Mouse (Mus musculus): ENCODE data around the gene Plscr2.
"Not testable (repeated sequence)": the region's sequence is repeated elsewhere in the genome, so short reads cannot be mapped to it uniquely, and the experiment has no call there.

The Plscr2 gene

GRCm38 (mm10) chr9:92273956-92274762 lies 1.2 kb upstream of the Plscr2 start:
- DNase-seq (ENCODE audit: low spot score in 2 of 2), result no peak

- no peak for DNase-seq (ENCODE audit: low spot score in 2 of 2)
Measured at GRCm38 (mm10) chr9:92276360-92276759, 958 bp downstream of the Plscr2 start.

DNA sequence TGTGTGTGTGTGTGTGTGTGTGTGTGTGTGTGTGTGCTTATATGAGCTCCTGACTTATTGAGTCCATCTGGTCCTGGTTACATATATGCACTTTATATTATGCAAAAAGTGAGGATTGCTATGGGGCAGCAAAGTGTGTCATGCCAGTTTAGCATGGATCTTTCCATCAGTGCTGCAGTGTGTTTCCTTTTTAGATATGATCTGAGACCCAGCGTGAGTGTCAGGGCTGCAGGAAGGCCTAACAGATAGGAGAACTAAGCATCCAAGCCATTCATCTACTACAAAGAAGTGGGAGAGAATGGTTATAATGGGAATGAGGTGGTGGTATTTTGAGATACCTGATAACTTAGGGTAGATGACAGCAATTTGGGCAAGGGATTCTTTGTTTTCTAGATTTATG lies 4.6 kb downstream of the Plscr2 start:
- no peak for DNase-seq (ENCODE audit: low spot score in 2 of 2)

- DNase-seq (ENCODE audit: low spot score in 2 of 2), result no peak
Measured at GRCm38 (mm10) chr9:92282563-92283171, 7.3 kb downstream of the Plscr2 start.

DNA sequence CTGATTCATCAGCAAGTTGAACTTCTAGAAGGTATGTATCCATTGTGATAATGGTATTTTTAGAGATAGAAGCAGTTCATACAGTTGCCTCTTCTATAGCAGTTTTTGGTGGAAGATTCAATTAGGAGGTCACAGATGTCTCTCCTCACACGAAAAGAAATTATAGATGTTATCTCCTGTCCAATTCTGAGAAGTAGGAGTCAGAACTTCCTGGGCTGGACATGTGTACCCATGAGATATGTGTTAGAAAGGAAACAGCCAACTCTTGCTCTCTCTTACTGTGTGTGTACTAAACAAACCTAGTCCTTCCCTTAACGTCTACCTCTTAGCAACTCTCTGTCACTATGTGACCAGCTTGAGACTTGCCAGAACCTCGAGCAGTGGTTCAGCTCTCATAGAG lies 14.3 kb downstream of the Plscr2 start:
- DNase-seq (ENCODE audit: low spot score in 2 of 2), result no peak

- no peak for DNase-seq (ENCODE audit: low spot score in 2 of 2)
Measured at GRCm38 (mm10) chr9:92292169-92292568, 16.8 kb downstream of the Plscr2 start.

GRCm38 (mm10) chr9:92292922-92293321 lies 17.5 kb downstream of the Plscr2 start:
- no peak for DNase-seq (ENCODE audit: low spot score in 2 of 2)

GRCm38 (mm10) chr9:92293560-92294548 lies 18.5 kb downstream of the Plscr2 start:
- DNase-seq (ENCODE audit: low spot score in 2 of 2), result no peak

DNA sequence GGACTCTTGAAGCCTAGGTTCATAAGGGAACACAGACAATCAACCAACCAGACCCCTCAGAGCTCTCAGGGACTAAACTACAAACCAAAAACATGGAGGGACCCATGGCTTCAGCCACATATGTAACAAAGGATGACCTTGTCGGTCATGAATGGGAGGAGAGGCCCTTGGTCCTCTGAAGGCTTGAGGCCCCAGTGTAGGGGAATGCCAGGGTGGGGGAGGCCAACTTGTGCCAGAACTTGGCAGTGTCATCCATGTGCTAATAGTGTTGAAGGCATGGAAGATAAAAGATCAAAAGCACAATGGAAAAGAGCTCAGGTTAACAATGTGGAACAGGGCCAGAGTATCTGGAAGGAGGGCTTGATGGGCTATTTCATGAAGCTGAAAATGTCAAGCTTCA lies 22.9 kb downstream of the Plscr2 start:
- no peak for DNase-seq (ENCODE audit: low spot score in 2 of 2)

DNA sequence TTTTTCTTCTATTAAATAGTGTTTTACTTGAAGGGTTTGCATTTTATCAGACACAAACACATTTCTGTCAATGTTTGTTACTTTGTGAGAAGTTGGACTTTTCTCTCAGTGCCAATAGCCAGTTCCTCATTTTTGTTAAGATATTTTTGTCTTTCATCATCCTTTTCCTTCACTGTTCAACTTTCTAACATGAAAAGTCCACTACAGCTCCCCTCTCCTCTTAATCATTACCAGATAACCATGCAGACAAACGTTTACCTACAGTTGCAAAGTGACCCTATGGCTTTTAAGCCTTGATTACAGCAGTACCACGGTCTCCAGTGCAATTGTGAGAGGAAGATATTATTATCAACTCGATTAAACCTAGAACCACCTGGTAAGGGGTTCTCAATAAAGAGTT lies 25.8 kb downstream of the Plscr2 start:
- no peak for DNase-seq (ENCODE audit: low spot score in 2 of 2)

GRCm38 (mm10) chr9:92305075-92305474 lies 29.7 kb downstream of the Plscr2 start:
- DNase-seq (ENCODE audit: low spot score in 2 of 2), result no peak

DNA sequence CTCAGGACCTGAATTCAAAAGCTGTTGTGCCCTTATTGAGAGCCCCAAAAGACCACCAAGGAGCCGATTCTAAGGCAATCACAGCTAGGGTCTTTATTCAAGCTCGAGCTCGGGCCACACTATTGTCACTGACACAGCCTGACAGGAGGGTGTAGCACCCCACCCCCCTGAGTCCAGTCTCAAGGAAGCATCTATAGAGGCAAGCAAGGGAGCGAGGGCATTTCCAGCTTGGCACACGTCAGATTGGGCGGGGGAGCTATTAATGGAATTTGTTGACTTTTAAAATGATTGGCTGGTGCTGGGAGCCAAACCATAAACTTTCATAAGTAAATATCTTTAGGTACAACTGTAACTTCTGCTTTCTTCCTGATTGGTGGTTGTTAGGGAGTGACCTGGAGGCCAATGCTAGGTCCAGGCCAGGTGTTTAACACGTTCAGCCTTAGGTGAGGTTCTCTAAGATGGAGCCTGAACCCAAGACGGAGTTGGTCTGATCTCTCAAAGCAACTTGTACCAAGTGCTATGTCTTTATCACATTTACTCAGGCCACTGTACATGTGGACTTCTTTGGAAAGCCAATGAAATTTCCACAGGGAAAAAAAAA lies 30.3 kb downstream of the Plscr2 start:
- no peak for DNase-seq (ENCODE audit: low spot score in 2 of 2)

DNA sequence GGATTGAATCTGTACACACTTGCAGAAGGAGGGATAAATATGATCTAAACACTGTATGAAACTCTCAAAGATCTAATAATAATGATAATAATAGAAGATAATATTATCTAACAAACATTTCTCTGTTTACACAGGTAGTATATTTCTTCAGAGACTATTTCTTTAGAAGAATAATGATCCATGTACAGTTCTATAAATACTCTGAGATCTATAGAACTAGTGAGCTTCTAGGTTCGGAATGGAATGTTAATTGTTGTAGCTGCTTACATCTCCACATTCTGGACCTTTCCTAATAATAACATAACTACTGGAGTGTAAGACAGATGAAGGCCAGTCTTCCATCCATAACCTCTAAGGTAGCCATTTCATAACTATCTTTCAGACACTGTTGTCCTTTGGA lies 33.7 kb downstream of the Plscr2 start, which contains the start of gene 1700057G04Rik:
TSS of gene 1700057G04Rik (plus strand) at position 301 of the 400 bp plus-strand sequence.
- no peak for DNase-seq (ENCODE audit: low spot score in 2 of 2)

GRCm38 (mm10) chr9:92316791-92317190 lies 41.4 kb downstream of the Plscr2 start:
- no peak for DNase-seq (ENCODE audit: low spot score in 2 of 2)

- DNase-seq (ENCODE audit: low spot score in 2 of 2), result not testable (repeated sequence)
Measured at GRCm38 (mm10) chr9:92325936-92326335, 50.5 kb downstream of the Plscr2 start.

- DNase-seq (ENCODE audit: low spot score in 2 of 2), result no peak
Measured at GRCm38 (mm10) chr9:92326813-92327212, 51.4 kb downstream of the Plscr2 start.

- DNase-seq (ENCODE audit: low spot score in 2 of 2), result no peak
Measured at GRCm38 (mm10) chr9:92331383-92331782, 56.0 kb downstream of the Plscr2 start.

DNA sequence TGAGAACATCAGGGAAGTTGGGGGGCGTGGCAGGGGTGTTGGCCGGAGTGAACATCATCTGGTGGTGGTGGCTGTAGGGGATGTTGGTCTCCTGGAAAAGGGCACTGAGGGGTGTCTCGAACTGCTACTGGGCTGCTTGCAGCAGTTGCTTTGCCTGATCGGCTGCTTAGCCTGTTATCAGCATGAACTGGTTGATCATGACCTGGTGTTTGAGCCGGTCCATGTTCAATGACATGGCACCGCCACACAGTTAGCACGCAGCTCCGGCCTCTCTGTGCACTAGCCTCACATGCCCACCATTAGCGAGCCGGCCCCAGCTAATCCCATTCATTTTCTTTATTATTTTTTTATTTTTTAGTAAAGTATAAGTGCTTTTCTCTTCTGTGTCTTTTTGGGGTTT lies 59.4 kb downstream of the Plscr2 start:
- no peak for DNase-seq (ENCODE audit: low spot score in 2 of 2)

- DNase-seq (ENCODE audit: low spot score in 2 of 2), result no peak
Measured at GRCm38 (mm10) chr9:92335277-92335818, 59.9 kb downstream of the Plscr2 start.

DNA sequence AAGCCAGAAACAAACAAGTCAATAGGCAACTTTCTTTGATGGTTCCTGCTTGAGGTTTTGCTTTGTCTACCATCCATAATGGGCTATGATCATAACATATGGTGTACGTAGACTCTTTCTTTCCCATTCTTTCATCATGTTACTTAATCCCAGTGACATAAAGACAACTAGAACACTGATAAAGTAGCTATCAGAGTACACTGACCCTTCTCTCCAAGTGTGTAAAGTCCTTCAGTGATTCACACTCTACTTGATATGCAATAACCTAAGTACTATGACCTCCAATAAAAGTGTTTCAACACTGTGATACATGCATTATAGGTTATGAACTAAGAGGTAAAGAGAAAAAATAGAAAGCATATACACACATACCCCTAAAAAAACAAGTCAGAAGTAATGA lies 61.7 kb downstream of the Plscr2 start:
- DNase-seq (ENCODE audit: low spot score in 2 of 2), result no peak

GRCm38 (mm10) chr9:92337661-92338060 lies 62.3 kb downstream of the Plscr2 start:
- DNase-seq (ENCODE audit: low spot score in 2 of 2), result no peak

Measured in frontal cortex, postnatal 10 days (tissue).